Mouse (Mus musculus): ENCODE measurements at regions not wholly inside any gene's neighbourhood (a gene's known extent, or its start where the extent isn't known, plus 50 kb on each side); places are given as distances from the start of the nearest gene placed in this dataset.

- H3K4me1 ChIP-seq (replicated peaks), result no peaks in the 10 kb centered on the region
- ATAC-seq (ENCODE audit: low read depth) (no peak), DNase-seq (no peak)
- no peaks in the 10 kb centered on the region for H3K27me3 ChIP-seq
- H3K4me3 ChIP-seq (replicated peaks), result no peak overlapping the region
- H3K4me2 ChIP-seq, result no peak overlapping the region
- 68% methylated on average over 6 of the region's 6 CpGs for WGBS (ENCODE audit: insufficient replicate concordance)
- no peak overlapping the region for H3K27ac ChIP-seq
- no peaks in the 10 kb centered on the region for H3K36me3 ChIP-seq
- H3K9ac ChIP-seq, result no peak overlapping the region
- H3K9me3 ChIP-seq (replicated peaks), result no peaks in the 10 kb centered on the region
Measured at GRCm38 (mm10) chr17:60018752-60019323, 1005.7 kb upstream of the Nudt12 start.

- DNase-seq (no peak), ATAC-seq (ENCODE audit: low read depth) (no peak)
- Histone ChIP-seq H3K4me1 (replicated peaks) (no peaks in the 10 kb centered on the region), H3K4me2 (no peak overlapping the region), H3K27ac (no peak overlapping the region), H3K9ac (no peak overlapping the region), H3K4me3 (replicated peaks) (no peak overlapping the region), H3K36me3 (no peaks in the 10 kb centered on the region), H3K9me3 (replicated peaks) (no peaks in the 10 kb centered on the region), H3K27me3 (no peaks in the 10 kb centered on the region)
- WGBS (ENCODE audit: insufficient replicate concordance), result 55% methylated on average over 4 of the region's 4 CpGs
Measured at GRCm38 (mm10) chr17:59997952-59998351, 984.8 kb upstream of the Nudt12 start.

- Histone ChIP-seq H3K4me3 (replicated peaks) (no peak overlapping the region), H3K36me3 (no peaks in the 10 kb centered on the region), H3K9me3 (replicated peaks) (no peaks in the 10 kb centered on the region), H3K4me1 (replicated peaks) (no peaks in the 10 kb centered on the region), H3K27me3 (no peaks in the 10 kb centered on the region), H3K27ac (no peak overlapping the region), H3K9ac (no peak overlapping the region), H3K4me2 (no peak overlapping the region)
- ATAC-seq (ENCODE audit: low read depth), result no peak
- DNase-seq, result no peak
Measured at GRCm38 (mm10) chr17:59979325-59979880, 966.2 kb upstream of the Nudt12 start.

- Histone ChIP-seq H3K4me2 (no peak overlapping the region), H3K9ac (no peak overlapping the region), H3K27ac (no peak overlapping the region), H3K36me3 (no peaks in the 10 kb centered on the region), H3K9me3 (replicated peaks) (no peaks in the 10 kb centered on the region), H3K4me3 (replicated peaks) (no peak overlapping the region), H3K27me3 (no peaks in the 10 kb centered on the region), H3K4me1 (replicated peaks) (no peaks in the 10 kb centered on the region)
- DNase-seq, result no peak
- ATAC-seq (ENCODE audit: low read depth), result no peak
- 72% methylated on average over 1 of the region's 1 CpGs for WGBS (ENCODE audit: insufficient replicate concordance)
Measured at GRCm38 (mm10) chr17:59977136-59977770, 964.1 kb upstream of the Nudt12 start.

- Histone ChIP-seq H3K9ac (no peak overlapping the region), H3K4me1 (replicated peaks) (no peaks in the 10 kb centered on the region), H3K4me3 (replicated peaks) (no peak overlapping the region), H3K4me2 (no peak overlapping the region), H3K36me3 (no peaks in the 10 kb centered on the region), H3K27me3 (no peaks in the 10 kb centered on the region), H3K9me3 (replicated peaks) (no peaks in the 10 kb centered on the region), H3K27ac (no peak overlapping the region)
- no peak for ATAC-seq (ENCODE audit: low read depth)
- WGBS (ENCODE audit: insufficient replicate concordance), result 29% methylated on average over 3 of the region's 3 CpGs
- no peak for DNase-seq
Measured at GRCm38 (mm10) chr17:59967383-59967782, 954.2 kb upstream of the Nudt12 start.

- DNase-seq, result no peak
- no peak overlapping the region for H3K9ac ChIP-seq
- WGBS (ENCODE audit: insufficient replicate concordance), result 70% methylated on average over 4 of the region's 4 CpGs
Measured at GRCm38 (mm10) chr17:59955300-59956057, 942.3 kb upstream of the Nudt12 start.

GRCm38 (mm10) chr17:59946433-59946832, 933.3 kb upstream of the Nudt12 start:
- H3K36me3 ChIP-seq, result no peaks in the 10 kb centered on the region
- no peak for ATAC-seq (ENCODE audit: low read depth)
- H3K4me1 ChIP-seq (replicated peaks), result no peaks in the 10 kb centered on the region
- H3K4me3 ChIP-seq (replicated peaks), result no peak overlapping the region
- 63% methylated on average over 1 of the region's 1 CpGs for WGBS (ENCODE audit: insufficient replicate concordance)
- DNase-seq, result no peak
- H3K4me2 ChIP-seq, result no peak overlapping the region
- H3K27me3 ChIP-seq, result no peaks in the 10 kb centered on the region
- H3K9me3 ChIP-seq (replicated peaks), result no peaks in the 10 kb centered on the region
- no peak overlapping the region for H3K27ac ChIP-seq
- H3K9ac ChIP-seq, result no peak overlapping the region

More at GRCm38 (mm10) chr17:59955300-59956057, 942.3 kb upstream of the Nudt12 start:
- Histone ChIP-seq H3K4me1 (replicated peaks) (no peaks in the 10 kb centered on the region), H3K27me3 (no peaks in the 10 kb centered on the region), H3K4me3 (replicated peaks) (no peak overlapping the region), H3K36me3 (no peaks in the 10 kb centered on the region), H3K4me2 (no peak overlapping the region), H3K27ac (no peak overlapping the region), H3K9me3 (replicated peaks) (no peaks in the 10 kb centered on the region)
- no peak for ATAC-seq (ENCODE audit: low read depth)

GRCm38 (mm10) chr17:59904395-59904794, 891.2 kb upstream of the Nudt12 start:
- H3K4me3 ChIP-seq (replicated peaks), result no peak overlapping the region
- no peaks in the 10 kb centered on the region for H3K4me1 ChIP-seq (replicated peaks)
- ATAC-seq (ENCODE audit: low read depth), result no peak
- no peak for DNase-seq
- H3K9me3 ChIP-seq (replicated peaks), result no peaks in the 10 kb centered on the region
- no peaks in the 10 kb centered on the region for H3K27me3 ChIP-seq
- no peak overlapping the region for H3K27ac ChIP-seq
- H3K9ac ChIP-seq, result no peak overlapping the region
- no peak overlapping the region for H3K4me2 ChIP-seq
- H3K36me3 ChIP-seq, result no peaks in the 10 kb centered on the region
- 33% methylated on average over 3 of the region's 3 CpGs for WGBS (ENCODE audit: insufficient replicate concordance)

- no peak for DNase-seq
- H3K4me1 ChIP-seq (replicated peaks), result no peaks in the 10 kb centered on the region
- H3K4me2 ChIP-seq, result no peak overlapping the region
- no peaks in the 10 kb centered on the region for H3K27me3 ChIP-seq
- 84% methylated on average over 4 of the region's 4 CpGs for WGBS (ENCODE audit: insufficient replicate concordance)
- no peaks in the 10 kb centered on the region for H3K9me3 ChIP-seq (replicated peaks)
- H3K27ac ChIP-seq, result no peak overlapping the region
- no peak overlapping the region for H3K4me3 ChIP-seq (replicated peaks)
- H3K9ac ChIP-seq, result no peak overlapping the region
- ATAC-seq (ENCODE audit: low read depth), result no peak
- H3K36me3 ChIP-seq, result no peaks in the 10 kb centered on the region
Measured at GRCm38 (mm10) chr17:59877791-59878190, 864.6 kb upstream of the Nudt12 start.

- Histone ChIP-seq H3K9ac (no peak overlapping the region), H3K36me3 (no peaks in the 10 kb centered on the region), H3K4me1 (replicated peaks) (no peaks in the 10 kb centered on the region), H3K27ac (no peak overlapping the region), H3K4me2 (no peak overlapping the region), H3K4me3 (replicated peaks) (no peak overlapping the region), H3K27me3 (no peaks in the 10 kb centered on the region), H3K9me3 (replicated peaks) (no peaks in the 10 kb centered on the region)
- DNase-seq (no peak), ATAC-seq (ENCODE audit: low read depth) (no peak)
- 55% methylated on average over 3 of the region's 3 CpGs for WGBS (ENCODE audit: insufficient replicate concordance)
Measured at GRCm38 (mm10) chr17:59848853-59849252, 835.7 kb upstream of the Nudt12 start.

- Histone ChIP-seq H3K9me3 (replicated peaks) (no peaks in the 10 kb centered on the region), H3K4me3 (replicated peaks) (no peak overlapping the region), H3K36me3 (no peaks in the 10 kb centered on the region), H3K4me1 (replicated peaks) (no peaks in the 10 kb centered on the region), H3K27me3 (no peaks in the 10 kb centered on the region), H3K4me2 (no peak overlapping the region), H3K27ac (no peak overlapping the region), H3K9ac (no peak overlapping the region)
- 65% methylated on average over 4 of the region's 4 CpGs for WGBS (ENCODE audit: insufficient replicate concordance)
- no peak for DNase-seq
- no peak for ATAC-seq (ENCODE audit: low read depth)
Measured at GRCm38 (mm10) chr17:59845261-59845819, 832.2 kb upstream of the Nudt12 start.
